Mouse (Mus musculus) E14TG2a.4 (cell line): ENCODE measurements around the gene Tmod1.

Experiments
- H3K27me3 ChIP-seq: 2 replicates; pipeline ENCODE4 v1.6.1; 2014; ENCODE audit warnings: low read length, control low read depth; ENCODE audit not compliant: insufficient read depth
- H3K36me3 ChIP-seq: 2 replicates; pipeline ENCODE4 v1.6.1; 2014; ENCODE audit warnings: low read length, control low read depth; ENCODE audit not compliant: insufficient read depth
- H3K4me1 ChIP-seq: replicated peaks from 2 replicates; pipeline ENCODE4 v1.6.1; 2014; ENCODE audit warnings: low read depth, low read length, control low read depth
- H3K4me3 ChIP-seq: replicated peaks from 2 replicates; pipeline ENCODE4 v1.5.1; 2014; ENCODE audit warnings: mild to moderate bottlenecking, low read length
- H3K9me3 ChIP-seq: 2 replicates; pipeline ENCODE4 v1.6.1; 2014; ENCODE audit warnings: low read length, control low read depth
- CTCF ChIP-seq: conservative IDR thresholded peaks from 2 replicates; pipeline ENCODE4 v1.5.1; 2014; ENCODE audit warnings: low read length
- NANOG ChIP-seq: IDR thresholded peaks from 2 replicates; pipeline ENCODE4 v1.6.1; 2014; ENCODE audit warnings: borderline replicate concordance, low read length, mixed read lengths
- POU5F1 ChIP-seq: IDR thresholded peaks from 2 replicates; pipeline ENCODE4 v1.6.1; 2014; ENCODE audit warnings: low read length, borderline replicate concordance

Gene Tmod1

DNA sequence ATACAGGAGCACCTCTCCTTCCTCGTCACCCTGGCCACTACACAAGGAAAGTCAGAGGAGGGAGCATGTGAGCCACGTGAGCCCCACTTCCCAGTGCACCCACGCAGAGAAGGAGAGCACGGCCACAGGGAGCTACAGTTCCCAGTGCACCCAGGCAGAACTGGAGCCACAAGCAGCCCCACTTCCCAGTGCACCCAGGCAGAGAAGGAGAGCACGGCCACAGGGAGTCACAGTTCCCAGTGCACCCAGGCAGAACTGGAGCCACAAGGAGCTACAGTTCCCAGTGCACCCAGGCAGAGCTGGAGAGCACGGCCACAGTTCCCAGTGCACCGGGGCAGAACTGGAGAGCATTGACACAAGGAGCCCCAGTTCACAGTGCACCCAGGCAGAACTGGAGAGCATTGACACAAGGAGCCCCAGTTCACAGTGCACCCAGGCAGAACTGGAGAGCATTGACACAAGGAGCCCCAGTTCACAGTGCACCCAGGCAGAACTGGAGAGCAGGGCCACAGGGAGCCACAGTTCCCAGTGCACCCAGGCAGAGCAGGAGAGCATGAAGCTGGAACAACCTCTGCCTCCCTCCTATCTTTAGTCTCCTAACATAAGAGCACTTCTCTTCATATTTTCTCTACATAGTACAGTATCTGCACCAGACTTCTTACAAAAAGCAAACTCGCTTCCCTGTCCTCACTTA is 90.7 kb downstream of the Tmod1 start:
- peaks cover 7% of the 10 kb centered on the region; the same call in 1 of the 2 replicates for H3K4me1 ChIP-seq
- no peaks in the 10 kb centered on the region for H3K27me3 ChIP-seq
- no peak overlapping the region for H3K4me3 ChIP-seq
- no peaks in the 10 kb centered on the region for H3K9me3 ChIP-seq
- no peak for TF ChIP-seq POU5F1
- peaks cover 88% of the 10 kb centered on the region for H3K36me3 ChIP-seq

DNA sequence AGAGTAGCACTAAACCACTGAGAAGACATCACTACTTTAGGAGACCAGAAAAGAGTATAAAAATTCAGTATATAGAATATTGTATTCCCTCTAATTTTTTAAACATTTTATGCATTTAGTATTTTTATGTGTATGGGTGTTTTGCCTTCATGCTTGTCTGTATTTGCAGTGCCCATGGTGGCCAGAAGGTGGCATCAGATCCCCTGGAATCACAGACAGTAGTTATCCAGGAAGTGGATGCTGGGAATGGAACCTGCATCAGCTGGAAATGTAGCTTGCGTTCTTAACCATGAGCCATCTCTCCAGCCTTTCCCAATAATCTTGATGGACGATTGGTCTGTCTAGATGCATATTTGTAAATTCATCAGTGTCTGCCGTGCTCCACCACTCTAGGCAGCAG is 91.5 kb downstream of the Tmod1 start:
- no peaks in the 10 kb centered on the region for H3K27me3 ChIP-seq
- H3K36me3 ChIP-seq, result peaks cover 87% of the 10 kb centered on the region
- H3K9me3 ChIP-seq, result no peaks in the 10 kb centered on the region
- H3K4me1 ChIP-seq, result peaks cover 7% of the 10 kb centered on the region; the same call in 1 of the 2 replicates
- TF ChIP-seq CTCF, result peak; percentile 77
- no peak for TF ChIP-seq POU5F1
- no peak overlapping the region for H3K4me3 ChIP-seq

DNA sequence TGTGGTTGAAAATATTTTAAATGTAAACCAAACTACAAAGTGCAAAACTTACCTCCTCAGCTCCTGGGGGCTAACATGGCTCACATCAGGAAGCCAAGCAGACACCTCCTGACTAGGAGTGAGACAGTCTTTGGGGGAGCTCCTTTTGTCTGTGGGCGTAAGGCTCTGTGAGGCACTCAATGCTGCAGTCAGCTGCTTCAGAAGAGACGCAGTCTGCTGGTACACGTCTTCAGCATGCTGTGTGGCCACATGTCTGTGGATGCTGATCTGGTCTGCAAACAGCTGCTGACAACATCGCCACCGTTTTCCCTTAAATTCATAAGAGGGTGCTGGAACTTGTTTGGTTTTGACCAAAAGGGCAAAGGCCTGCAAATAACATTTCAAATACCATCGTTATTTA is 93.1 kb downstream of the Tmod1 start:
- H3K4me3 ChIP-seq, result no peak overlapping the region
- H3K4me1 ChIP-seq, result peaks cover 11% of the 10 kb centered on the region
- H3K27me3 ChIP-seq, result no peaks in the 10 kb centered on the region
- H3K36me3 ChIP-seq, result peaks cover 80% of the 10 kb centered on the region
- no peaks in the 10 kb centered on the region for H3K9me3 ChIP-seq
- TF ChIP-seq POU5F1 (no peak), CTCF (no peak), NANOG (no peak)

DNA sequence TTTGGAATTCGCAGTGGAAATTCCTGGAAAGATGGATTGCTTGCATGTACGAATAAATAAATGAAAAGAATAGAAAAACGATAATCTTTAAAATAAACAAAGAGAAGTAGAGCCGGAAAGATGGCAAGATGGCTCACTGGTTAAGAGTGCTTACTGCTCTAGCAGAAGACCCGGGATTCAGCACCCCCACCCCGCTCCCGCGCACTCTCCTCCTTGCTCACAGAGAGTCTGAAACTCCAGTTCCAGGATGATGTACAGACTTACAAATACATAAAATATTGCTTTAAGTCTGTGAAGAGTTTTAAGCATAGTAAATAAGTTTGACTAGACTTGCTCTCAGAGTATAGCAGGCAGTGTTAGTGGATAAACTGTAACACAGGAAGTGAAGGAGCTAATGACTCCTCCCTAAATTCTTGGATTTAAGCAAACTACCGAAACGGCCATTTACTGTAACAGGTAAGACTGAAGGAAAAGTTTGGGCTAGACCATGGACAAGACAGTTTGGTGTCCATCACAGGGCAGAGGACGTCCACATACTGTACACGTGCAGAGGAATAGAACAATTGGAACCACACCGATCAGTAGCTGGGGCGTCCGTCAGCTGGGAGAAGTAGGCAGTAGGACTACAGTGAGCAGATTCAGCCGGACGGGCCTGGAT is 99.0 kb downstream of the Tmod1 start:
- TF ChIP-seq POU5F1, result no peak
- no peak for TF ChIP-seq CTCF
- no peak for TF ChIP-seq NANOG
- Histone ChIP-seq H3K27me3 (peaks cover 5% of the 10 kb centered on the region; the same call in 1 of the 2 replicates), H3K9me3 (no peaks in the 10 kb centered on the region), H3K36me3 (peaks cover 33% of the 10 kb centered on the region), H3K4me1 (peaks cover 38% of the 10 kb centered on the region), H3K4me3 (peak overlapping the region; percentile 91)

DNA sequence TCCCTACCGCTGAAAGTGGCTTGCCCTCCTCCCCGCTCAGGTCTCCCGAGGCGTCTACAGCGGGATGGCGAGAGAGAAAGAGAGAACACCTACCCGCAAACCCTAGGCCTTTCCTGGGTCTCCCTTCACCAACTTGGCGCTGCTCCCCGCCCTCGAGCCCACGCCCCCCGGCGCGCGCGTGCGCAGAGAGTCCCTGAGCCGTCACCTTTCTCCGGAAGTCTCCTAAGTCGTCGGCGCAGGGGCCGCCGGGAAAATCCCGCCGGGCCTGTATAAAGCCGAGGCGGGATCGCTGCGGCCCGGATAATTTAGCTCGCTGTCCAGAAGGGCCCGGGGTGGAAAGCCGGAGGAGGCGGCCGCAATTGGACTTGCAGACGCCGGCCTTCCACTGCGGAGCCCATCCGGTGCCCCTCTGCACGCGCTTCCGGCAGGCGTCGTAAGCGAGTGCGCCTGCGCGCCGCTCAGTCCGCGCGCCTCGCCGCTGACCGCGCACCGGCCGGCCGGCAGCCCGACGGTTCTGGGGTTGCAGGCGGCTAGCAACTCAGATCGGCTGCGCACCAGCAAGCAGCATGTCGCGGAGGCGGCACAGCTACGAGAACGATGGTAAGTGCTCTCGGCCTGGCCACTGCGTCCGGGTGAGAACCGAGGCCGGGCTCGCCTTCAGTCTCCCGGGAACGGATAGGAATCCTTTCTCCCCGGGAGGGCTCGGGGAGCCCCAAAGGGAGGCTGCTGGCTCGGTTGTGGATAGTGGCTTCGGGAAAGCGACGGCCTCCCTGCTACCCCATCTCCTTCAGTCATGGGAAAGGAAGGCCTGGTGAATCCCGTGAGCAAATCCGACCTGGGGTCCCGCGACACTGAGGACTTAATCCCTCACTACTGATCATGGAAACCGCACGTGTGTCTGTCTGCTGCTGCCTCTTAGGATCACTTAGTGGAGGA is 99.8 kb downstream of the Tmod1 start, which contains the start of the genes Ncbp1 and Tstd2:
Ncbp1 (plus strand) TSS at position 327 of the 936 bp plus-strand sequence.
Tstd2 (minus strand) TSS at position 408 of the 936 bp plus-strand sequence.
- H3K27me3 ChIP-seq, result peaks cover 5% of the 10 kb centered on the region; the same call in 1 of the 2 replicates
- peak within 1 kb of the TSS; percentile 91 for H3K4me3 ChIP-seq
- no peaks in the 10 kb centered on the region for H3K9me3 ChIP-seq
- peaks cover 38% of the 10 kb centered on the region for H3K4me1 ChIP-seq
- peaks cover 25% of the 10 kb centered on the region for H3K36me3 ChIP-seq
- TF ChIP-seq CTCF (no peak), NANOG (no peak)

DNA sequence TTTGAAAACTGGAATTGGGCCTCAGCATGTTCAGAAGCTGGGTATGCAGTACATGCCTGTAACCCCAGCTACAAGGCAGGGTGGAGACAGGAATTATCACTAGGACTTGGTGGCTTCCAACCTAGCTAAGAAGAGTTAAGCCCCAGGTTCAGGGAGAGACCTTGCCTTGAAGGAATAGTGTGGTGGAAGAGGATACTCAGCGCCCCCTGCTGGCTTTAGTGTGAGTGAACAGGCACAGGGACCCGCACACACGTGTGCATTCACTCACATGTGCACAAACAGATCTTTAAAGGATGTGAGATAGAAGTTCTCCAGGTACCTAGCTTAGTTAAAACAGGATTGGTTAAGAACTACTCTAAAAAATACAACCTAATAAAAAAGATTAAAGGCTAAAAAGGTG is 105.6 kb downstream of the Tmod1 start:
- Histone ChIP-seq H3K4me3 (no peak overlapping the region), H3K27me3 (peaks cover 5% of the 10 kb centered on the region; the same call in 1 of the 2 replicates), H3K4me1 (peaks cover 26% of the 10 kb centered on the region), H3K9me3 (no peaks in the 10 kb centered on the region), H3K36me3 (peaks cover 42% of the 10 kb centered on the region)
- TF ChIP-seq POU5F1 (no peak), CTCF (peak; percentile 54), NANOG (no peak)

DNA sequence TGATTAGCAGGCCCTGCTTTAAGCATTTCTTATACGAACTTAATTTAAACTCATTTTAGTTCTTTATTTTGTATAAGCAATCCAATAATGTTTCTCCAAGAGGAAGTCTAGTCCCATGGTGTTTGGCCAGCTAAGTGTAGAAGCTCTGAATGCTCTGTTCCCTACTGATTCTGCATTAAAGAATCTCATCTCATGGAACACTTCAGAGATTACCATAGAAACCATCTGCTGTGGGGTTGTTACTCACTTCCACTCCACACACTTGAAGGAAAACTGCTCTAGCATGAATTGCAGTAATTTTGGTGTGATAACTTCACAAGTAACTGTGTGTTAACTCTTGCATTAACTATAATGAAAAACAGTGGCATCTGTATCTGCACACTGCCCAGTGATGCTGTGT is 108.1 kb downstream of the Tmod1 start:
- no peaks in the 10 kb centered on the region for H3K27me3 ChIP-seq
- H3K9me3 ChIP-seq, result no peaks in the 10 kb centered on the region
- TF ChIP-seq CTCF (no peak), POU5F1 (no peak), NANOG (no peak)
- no peak overlapping the region for H3K4me3 ChIP-seq
- peaks cover 66% of the 10 kb centered on the region for H3K36me3 ChIP-seq
- H3K4me1 ChIP-seq, result peaks cover 8% of the 10 kb centered on the region; the same call in 1 of the 2 replicates

DNA sequence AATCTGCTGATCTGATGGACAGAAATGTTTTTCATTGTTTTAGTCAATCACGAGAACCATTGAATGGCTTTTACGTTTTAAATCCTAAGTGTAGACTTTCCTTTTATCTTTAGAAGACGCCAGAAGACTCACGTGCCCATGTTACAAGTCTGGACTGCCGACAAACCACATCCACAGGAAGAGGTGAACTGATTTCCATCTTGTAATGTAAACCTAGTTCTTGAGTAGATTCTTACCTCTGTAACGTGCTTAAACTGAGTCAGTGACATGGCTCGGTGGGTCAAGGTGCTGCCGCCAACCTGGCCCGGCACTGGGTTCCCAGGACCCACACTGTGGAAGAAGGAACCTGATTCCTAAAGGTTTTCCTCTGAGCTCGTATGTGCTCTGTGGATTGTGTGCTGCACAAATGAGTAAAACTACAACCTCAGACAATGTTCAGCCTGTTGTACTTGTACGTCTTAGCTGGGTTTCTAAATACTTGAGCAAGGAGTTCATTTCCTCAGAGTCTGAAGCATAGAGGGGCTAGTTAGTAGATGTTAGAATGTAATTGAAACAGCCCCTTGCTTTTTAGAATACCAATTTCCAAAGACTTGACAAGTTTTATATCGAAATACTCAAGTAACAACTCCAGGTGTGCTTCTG is 113.3 kb downstream of the Tmod1 start:
- Histone ChIP-seq H3K36me3 (peaks cover 96% of the 10 kb centered on the region), H3K4me3 (no peak overlapping the region), H3K9me3 (no peaks in the 10 kb centered on the region), H3K4me1 (peaks cover 8% of the 10 kb centered on the region), H3K27me3 (no peaks in the 10 kb centered on the region)
- TF ChIP-seq CTCF, result no peak
- TF ChIP-seq NANOG, result no peak
- no peak for TF ChIP-seq POU5F1
